Mouse (Mus musculus) embryonic facial prominence, embryonic 12.5 days (tissue): ENCODE results near the gene Elp4. TPM values are rescaled to one million over a fixed set of nuclear protein-coding genes. Genes with fewer than 3 reads are reported as not detected.

Experiments
- ATAC-seq: fragments of 200-750 bp; cut with Nextera tagmentation; 2 replicates; pipeline ENCODE4 v1.8.0; 2017; ENCODE audit not compliant: insufficient number of reproducible peaks, insufficient read depth, low FRiP score, low TSS enrichment
- H3K27ac ChIP-seq: fragments of 300-500 bp; sonication (generic); 2 replicates; pipeline ENCODE4 v1.5.1; 2016; ENCODE audit warnings: mild to moderate bottlenecking
- H3K27me3 ChIP-seq: fragments of 300-500 bp; sonication (generic); 2 replicates; pipeline ENCODE4 v1.6.1; 2016; ENCODE audit warnings: mild to moderate bottlenecking, moderate library complexity
- H3K36me3 ChIP-seq: fragments of 300-500 bp; sonication (generic); 2 replicates; pipeline ENCODE4 v1.6.1; 2016; ENCODE audit warnings: mild to moderate bottlenecking
- H3K4me1 ChIP-seq: fragments of 300-500 bp; sonication (generic); 2 replicates; pipeline ENCODE4 v1.6.1; 2016
- H3K4me2 ChIP-seq: fragments of 300-500 bp; sonication (generic); replicated peaks from 2 replicates; pipeline ENCODE4 v1.6.1; 2016; ENCODE audit warnings: mild to moderate bottlenecking, moderate library complexity
- H3K4me3 ChIP-seq: fragments of 300-500 bp; sonication (generic); 2 replicates; pipeline ENCODE4 v1.5.1; 2016; ENCODE audit warnings: mild to moderate bottlenecking
- H3K9ac ChIP-seq: fragments of 300-500 bp; sonication (generic); 2 replicates; pipeline ENCODE4 v1.6.1; 2016; ENCODE audit warnings: mild to moderate bottlenecking, moderate library complexity
- H3K9me3 ChIP-seq: fragments of 300-500 bp; sonication (generic); 2 replicates; pipeline ENCODE4 v1.6.1; 2016; ENCODE audit warnings: mild to moderate bottlenecking, moderate library complexity
- WGBS: fragments of 180-500 bp; shearing (Covaris S2); methylation state at CpG from one replicate; pipeline ENCODE4 v1.1.7; 2016; 5-methylcytosine and 5-hydroxymethylcytosine counted together
- polyA plus RNA-seq: library from polyadenylated mRNA; unstranded; fragments of >200 nt; fragmentation: Nextera tagmentation; extraction: Ambion mirVana; gene quantifications from 2 replicates; pipeline ENCODE4 v1.2.1, GENCODE M21; 2016

Elp4 gene
- polyA plus RNA-seq, 1 experiment from 2014 or later = 48.5 TPM

GRCm38 (mm10) chr2:105705320-105705719, 199.0 kb downstream of the Elp4 start:
- no peaks in the 10 kb centered on the region for H3K4me1 ChIP-seq
- no peak for ATAC-seq
- H3K36me3 ChIP-seq = no peaks in the 10 kb centered on the region
- no peaks in the 10 kb centered on the region for H3K27me3 ChIP-seq
- H3K9me3 ChIP-seq = no peaks in the 10 kb centered on the region
- H3K9ac ChIP-seq = no peak overlapping the region
- H3K27ac ChIP-seq = no peak overlapping the region
- no peak overlapping the region for H3K4me2 ChIP-seq
- no peak overlapping the region for H3K4me3 ChIP-seq
- 62% methylated on average over 2 of the region's 2 CpGs for WGBS

DNA sequence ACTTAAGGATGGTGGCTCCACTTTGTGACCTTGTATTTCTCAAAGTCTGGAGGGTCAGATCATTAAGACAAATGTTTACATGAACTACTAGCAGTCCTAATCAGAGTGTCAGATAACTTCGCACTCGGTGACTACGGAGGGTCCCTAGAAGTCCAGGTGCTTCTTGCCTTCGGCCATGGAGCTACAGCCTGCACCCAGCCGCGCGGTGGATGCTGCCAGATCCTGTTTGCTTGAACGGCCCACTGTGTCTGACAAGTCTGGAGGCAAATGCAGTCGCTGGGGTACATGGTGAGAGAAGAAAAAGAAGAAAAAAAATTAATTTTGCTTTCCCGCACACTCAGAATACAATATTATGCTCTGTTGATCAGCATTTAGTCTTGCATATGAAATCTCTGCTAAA, 201.8 kb downstream of the Elp4 start:
- no peak overlapping the region for H3K4me2 ChIP-seq
- H3K9ac ChIP-seq = no peak overlapping the region
- H3K27me3 ChIP-seq = no peaks in the 10 kb centered on the region
- no peaks in the 10 kb centered on the region for H3K4me1 ChIP-seq
- no peak overlapping the region for H3K27ac ChIP-seq
- no peaks in the 10 kb centered on the region for H3K36me3 ChIP-seq
- no peak for ATAC-seq
- 77% methylated on average over 10 of the region's 10 CpGs for WGBS
- no peaks in the 10 kb centered on the region for H3K9me3 ChIP-seq
- no peak overlapping the region for H3K4me3 ChIP-seq

DNA sequence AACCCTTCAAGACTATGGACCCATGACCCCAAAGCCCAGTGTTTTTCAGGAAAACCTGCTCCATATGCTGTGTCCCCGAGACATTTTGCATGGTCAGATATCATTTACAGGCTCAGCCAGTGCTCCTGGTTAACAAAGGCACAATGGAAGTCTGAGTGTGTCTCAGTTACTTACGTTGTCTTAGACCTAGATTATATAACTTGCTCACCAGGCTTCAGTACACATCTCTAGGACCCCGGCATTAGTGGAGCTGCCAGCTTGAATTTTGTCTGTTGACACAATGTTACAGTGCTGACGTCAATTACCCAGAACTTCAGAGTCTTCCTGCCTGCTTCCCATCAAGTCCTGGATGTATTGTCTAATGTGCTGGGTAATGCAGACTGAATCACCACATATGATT, 202.6 kb downstream of the Elp4 start:
- no peaks in the 10 kb centered on the region for H3K36me3 ChIP-seq
- H3K9me3 ChIP-seq = no peaks in the 10 kb centered on the region
- no peak overlapping the region for H3K4me3 ChIP-seq
- no peak overlapping the region for H3K9ac ChIP-seq
- no peaks in the 10 kb centered on the region for H3K4me1 ChIP-seq
- ATAC-seq = no peak; the same call in 1 of the 2 replicates
- H3K27me3 ChIP-seq = no peaks in the 10 kb centered on the region
- H3K27ac ChIP-seq = no peak overlapping the region
- no peak overlapping the region for H3K4me2 ChIP-seq
- WGBS = 36% methylated on average over 4 of the region's 4 CpGs

DNA sequence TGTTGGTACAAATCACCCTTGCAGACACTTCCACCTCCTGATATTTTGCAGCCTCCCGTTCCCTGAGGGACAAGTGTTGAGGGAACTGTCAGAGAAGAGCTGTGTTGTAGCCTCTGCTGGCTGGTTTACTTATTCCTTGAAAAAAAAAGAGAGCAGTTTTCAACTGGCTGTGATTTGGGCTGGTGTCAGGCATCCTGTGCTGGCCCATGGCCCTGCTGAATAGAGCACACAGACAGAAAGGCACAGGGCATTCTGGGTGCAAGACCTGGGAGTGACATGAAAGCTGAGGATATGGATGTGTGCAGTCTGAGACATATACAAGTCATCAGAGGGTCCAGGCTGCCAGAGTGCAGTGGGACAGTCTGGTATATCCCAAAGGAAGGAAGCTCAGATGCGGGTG, 205.7 kb downstream of the Elp4 start:
- H3K27me3 ChIP-seq = no peaks in the 10 kb centered on the region
- H3K36me3 ChIP-seq = no peaks in the 10 kb centered on the region
- no peaks in the 10 kb centered on the region for H3K9me3 ChIP-seq
- 74% methylated on average over 2 of the region's 2 CpGs for WGBS
- H3K4me2 ChIP-seq = no peak overlapping the region
- ATAC-seq = no peak
- no peak overlapping the region for H3K27ac ChIP-seq
- H3K4me3 ChIP-seq = no peak overlapping the region
- no peak overlapping the region for H3K9ac ChIP-seq
- no peaks in the 10 kb centered on the region for H3K4me1 ChIP-seq

- H3K9me3 ChIP-seq = no peaks in the 10 kb centered on the region
- no peak overlapping the region for H3K27ac ChIP-seq
- H3K27me3 ChIP-seq = peaks cover under 1% of the 10 kb centered on the region; the same call in 1 of the 2 replicates
- WGBS = 67% methylated on average over 5 of the region's 5 CpGs
- H3K4me1 ChIP-seq = no peaks in the 10 kb centered on the region
- H3K4me3 ChIP-seq = no peak overlapping the region
- no peaks in the 10 kb centered on the region for H3K36me3 ChIP-seq
- ATAC-seq = no peak
- H3K9ac ChIP-seq = no peak overlapping the region
- H3K4me2 ChIP-seq = no peak overlapping the region
Observed at GRCm38 (mm10) chr2:105697741-105698140, 206.6 kb downstream of the Elp4 start.

GRCm38 (mm10) chr2:105691296-105691695, 213.1 kb downstream of the Elp4 start:
- H3K9ac ChIP-seq = no peak overlapping the region
- no peak overlapping the region for H3K27ac ChIP-seq
- H3K4me2 ChIP-seq = no peak overlapping the region
- no peaks in the 10 kb centered on the region for H3K36me3 ChIP-seq
- no peak for ATAC-seq
- peaks cover 3% of the 10 kb centered on the region; the same call in 1 of the 2 replicates for H3K4me1 ChIP-seq
- 11% methylated on average over 10 of the region's 10 CpGs for WGBS
- peaks cover 59% of the 10 kb centered on the region for H3K27me3 ChIP-seq
- H3K9me3 ChIP-seq = no peaks in the 10 kb centered on the region
- no peak overlapping the region for H3K4me3 ChIP-seq

DNA sequence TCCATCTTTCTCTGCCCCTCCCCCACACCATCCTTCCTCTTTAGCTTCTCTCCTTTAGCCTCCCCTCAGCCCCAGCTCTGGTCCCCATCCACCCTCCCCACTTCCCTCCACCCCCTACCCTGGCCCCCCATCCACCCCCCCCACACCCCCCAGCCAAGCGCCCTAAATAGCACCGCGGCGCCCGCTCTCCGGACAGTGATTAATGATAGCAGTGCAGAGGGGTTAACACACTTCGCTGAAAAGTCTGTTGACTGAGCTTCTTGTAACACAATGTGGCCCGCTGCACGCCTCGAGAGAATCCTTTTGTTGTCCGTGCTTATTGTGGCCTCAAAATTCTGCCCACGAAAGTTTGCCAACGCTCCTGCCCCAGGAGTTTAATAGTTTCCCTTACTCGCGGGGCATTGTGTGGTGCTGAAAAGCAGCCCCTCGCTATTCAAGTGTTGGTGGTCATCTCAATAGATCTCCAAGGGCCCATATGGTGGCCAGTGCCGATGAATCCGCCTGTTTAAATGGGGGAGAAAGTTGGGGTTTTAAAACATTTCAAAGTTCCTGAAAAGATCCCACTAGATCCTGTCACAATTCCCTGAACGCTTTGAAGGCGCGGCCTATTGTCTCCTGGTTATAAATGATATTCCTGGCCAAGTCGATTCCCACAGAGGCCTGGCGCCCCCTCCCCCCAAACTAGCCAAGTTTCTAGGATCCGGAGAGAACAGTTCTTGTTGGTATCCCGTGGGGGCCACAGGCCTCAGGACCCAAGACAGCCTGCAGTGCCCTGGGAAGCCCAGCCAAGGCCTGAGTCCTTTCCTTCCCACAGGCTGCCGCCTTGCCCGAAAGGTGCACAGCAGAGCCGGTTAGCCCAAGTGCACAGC, 214.4 kb downstream of the Elp4 start:
- H3K4me3 ChIP-seq = peak overlapping the region; percentile 15; the same call in 1 of the 2 replicates
- no peaks in the 10 kb centered on the region for H3K9me3 ChIP-seq
- peaks cover 3% of the 10 kb centered on the region; the same call in 1 of the 2 replicates for H3K4me1 ChIP-seq
- no peak overlapping the region for H3K9ac ChIP-seq
- H3K4me2 ChIP-seq = peak overlapping the region; percentile 17
- H3K27ac ChIP-seq = no peak overlapping the region
- no peak for ATAC-seq
- WGBS = 2% methylated on average over 28 of the region's 28 CpGs
- H3K27me3 ChIP-seq = peaks cover 71% of the 10 kb centered on the region
- no peaks in the 10 kb centered on the region for H3K36me3 ChIP-seq

- H3K4me3 ChIP-seq = peak overlapping the region; percentile 15; the same call in 1 of the 2 replicates
- no peaks in the 10 kb centered on the region for H3K36me3 ChIP-seq
- peaks cover 3% of the 10 kb centered on the region; the same call in 1 of the 2 replicates for H3K4me1 ChIP-seq
- H3K4me2 ChIP-seq = peak overlapping the region; percentile 17
- H3K9me3 ChIP-seq = no peaks in the 10 kb centered on the region
- WGBS = under 1% methylated on average over 15 of the region's 15 CpGs
- no peak overlapping the region for H3K27ac ChIP-seq
- no peak overlapping the region for H3K9ac ChIP-seq
- ATAC-seq = no peak
- peaks cover 75% of the 10 kb centered on the region for H3K27me3 ChIP-seq
Observed at GRCm38 (mm10) chr2:105689304-105689770, 215.0 kb downstream of the Elp4 start.

DNA sequence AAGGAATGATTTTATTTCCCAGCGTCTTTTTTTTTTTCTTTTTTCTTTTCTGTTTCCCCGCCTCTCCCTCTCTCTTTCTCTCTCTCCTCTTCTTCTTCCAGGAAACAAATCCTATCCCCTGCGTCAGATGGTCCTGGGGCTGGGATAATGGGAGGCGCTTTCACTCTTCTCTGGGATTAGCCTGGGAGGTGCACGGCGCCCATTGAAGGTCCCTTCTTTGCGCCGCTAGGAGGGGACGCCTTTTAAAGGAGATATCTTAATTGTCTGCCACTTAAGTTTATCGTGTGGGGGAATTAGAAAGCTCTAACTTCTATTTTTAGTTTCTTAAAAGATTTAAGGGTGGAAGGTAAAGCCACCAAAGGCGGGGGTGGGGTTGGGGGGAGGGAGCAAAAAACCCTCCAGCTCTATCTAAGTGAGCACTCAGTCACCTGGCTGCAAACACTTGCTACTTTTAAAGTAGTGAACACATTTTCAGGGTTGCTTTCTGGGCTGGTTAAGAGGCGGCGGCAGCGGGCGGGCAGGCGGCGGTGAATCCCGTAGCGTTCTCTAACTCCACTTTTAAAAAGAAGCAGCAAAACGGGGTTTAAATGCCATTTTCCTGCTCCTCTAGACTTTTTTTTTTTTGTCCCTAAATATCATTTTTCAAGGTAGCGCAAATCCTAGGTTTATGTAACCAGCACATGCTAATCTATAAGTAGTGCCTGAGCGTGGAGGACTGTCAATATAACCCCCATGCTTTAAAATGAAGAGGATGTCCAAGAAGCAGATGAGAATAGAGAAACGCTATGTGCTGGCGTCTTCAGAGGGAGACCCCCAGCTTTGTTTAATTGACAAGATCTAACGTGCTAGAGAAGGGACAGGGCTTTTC, 215.7 kb downstream of the Elp4 start:
- 0 out of 2 replicates have a peak overlapping the region, but pooled peaks have one; percentile 1 for H3K4me3 ChIP-seq
- peaks cover 3% of the 10 kb centered on the region; the same call in 1 of the 2 replicates for H3K4me1 ChIP-seq
- no peak overlapping the region for H3K9ac ChIP-seq
- peaks cover 80% of the 10 kb centered on the region for H3K27me3 ChIP-seq
- WGBS = 2% methylated on average over 25 of the region's 25 CpGs
- H3K9me3 ChIP-seq = no peaks in the 10 kb centered on the region
- no peak overlapping the region for H3K27ac ChIP-seq
- no peak for ATAC-seq
- H3K36me3 ChIP-seq = no peaks in the 10 kb centered on the region
- peak overlapping the region; percentile 26 for H3K4me2 ChIP-seq

DNA sequence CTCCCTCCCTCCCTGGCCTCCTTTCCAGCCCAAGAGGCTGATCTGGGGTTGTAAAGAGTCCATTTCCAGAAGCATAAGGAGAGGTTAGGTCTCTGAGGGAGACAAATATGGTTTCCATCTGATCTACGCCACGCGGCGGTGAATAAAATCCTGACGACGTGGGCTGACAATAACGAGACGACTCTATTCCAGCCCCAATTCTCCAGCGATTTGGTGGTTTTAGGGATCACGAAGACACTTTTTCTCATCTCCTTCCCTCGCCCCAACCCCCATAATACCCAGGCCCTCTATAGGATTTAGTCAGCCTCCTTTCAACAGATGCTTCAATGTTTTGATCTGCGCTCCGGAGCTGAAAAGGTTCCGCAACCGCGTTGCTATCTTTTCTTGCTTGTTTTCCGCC, 216.4 kb downstream of the Elp4 start:
- no peak overlapping the region for H3K27ac ChIP-seq
- no peak for ATAC-seq
- H3K36me3 ChIP-seq = no peaks in the 10 kb centered on the region

DNA sequence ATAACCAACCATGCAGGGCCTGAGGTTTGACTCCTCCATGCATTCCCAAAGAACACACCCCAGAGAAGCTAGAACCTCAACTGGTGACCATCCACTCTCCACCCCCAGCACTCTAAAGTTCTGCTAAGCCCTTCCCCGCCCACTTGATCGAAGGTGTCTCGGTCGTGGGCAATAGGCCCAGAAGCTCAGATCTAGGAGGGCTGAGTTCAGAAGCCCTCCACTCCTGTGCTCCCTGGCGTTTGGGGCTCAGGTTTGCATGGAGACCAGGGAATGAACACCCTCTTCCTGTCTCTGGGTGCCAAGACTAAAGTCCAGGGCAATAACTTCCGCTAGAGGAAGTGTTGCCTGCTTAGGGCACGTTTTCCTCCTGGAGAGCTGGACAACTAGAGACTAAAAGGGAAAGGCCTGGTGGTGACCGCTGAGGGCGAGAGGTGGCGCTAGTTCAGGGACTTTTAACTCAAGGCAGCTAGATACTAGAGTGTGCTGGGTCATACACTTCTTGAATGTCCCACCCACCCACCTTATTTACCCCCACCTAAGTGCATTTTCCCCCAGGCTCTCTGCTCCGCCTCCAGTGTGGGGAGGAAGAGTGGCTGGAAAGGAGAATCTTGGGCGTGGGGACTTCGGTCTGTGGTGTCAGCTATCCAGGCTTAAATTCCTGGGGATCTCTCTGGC, 216.9 kb downstream of the Elp4 start:
- Histone ChIP-seq H3K4me2 (peak overlapping the region; percentile 26; the same call in 1 of the 2 replicates), H3K4me3 (no peak overlapping the region), H3K27ac (no peak overlapping the region), H3K9ac (no peak overlapping the region), H3K27me3 (peaks cover 84% of the 10 kb centered on the region), H3K36me3 (no peaks in the 10 kb centered on the region), H3K4me1 (peaks cover 3% of the 10 kb centered on the region; the same call in 1 of the 2 replicates), H3K9me3 (no peaks in the 10 kb centered on the region)
- ATAC-seq = 0 out of 2 replicates have a peak, but pooled peaks have one; percentile 37
- WGBS = 2% methylated on average over 13 of the region's 13 CpGs

More for the DNA sequence above, 216.4 kb downstream of the Elp4 start:
- Histone ChIP-seq H3K4me3 (no peak overlapping the region), H3K4me1 (peaks cover 3% of the 10 kb centered on the region; the same call in 1 of the 2 replicates), H3K4me2 (peak overlapping the region; percentile 26), H3K9ac (no peak overlapping the region), H3K9me3 (no peaks in the 10 kb centered on the region), H3K27me3 (peaks cover 84% of the 10 kb centered on the region)
- WGBS = 2% methylated on average over 17 of the region's 17 CpGs
